Mouse (Mus musculus) MEL (cell line): Measurements from ENCODE around the gene Trank1. TPM values are rescaled to one million over a fixed set of nuclear protein-coding genes. Genes with fewer than 3 reads are reported as not detected.

Experiments
- DNase-seq: peaks from one replicate; pipeline ENCODE4 v3.0.0; 2011; ENCODE audit warnings: low read depth, low spot score
- H3K27ac ChIP-seq: 2 replicates; pipeline ENCODE4 v1.5.1; 2012; ENCODE audit warnings: low read depth, mild to moderate bottlenecking, control low read depth, low read length, moderate library complexity; ENCODE audit not compliant: control insufficient read depth
- H3K27me3 ChIP-seq, 2 experiments: fragments of 150-350 bp in 1 of 2; sonication (generic) in 1 of 2; 2 replicates each; pipeline ENCODE4 v1.6.1; 2012; ENCODE audit warnings: low read length in 2 of 2, mild to moderate bottlenecking in 2 of 2, improper control_type of control experiment in 1 of 2, moderate library complexity in 1 of 2; ENCODE audit not compliant: insufficient read depth in 2 of 2, control insufficient read depth in 1 of 2
- H3K36me3 ChIP-seq, 2 experiments: 2 replicates each; pipeline ENCODE4 v1.6.1; 2012 to 2014; ENCODE audit warnings: low read length in 2 of 2, improper control_type of control experiment in 1 of 2, inconsistent platforms in 1 of 2, mild to moderate bottlenecking in 1 of 2; ENCODE audit not compliant: insufficient read depth in 2 of 2, control insufficient read depth in 1 of 2
- H3K4me1 ChIP-seq, 2 experiments: fragments of 150-350 bp in 1 of 2; sonication (generic) in 1 of 2; 2 replicates each; pipeline ENCODE4 v1.6.1; 2012; ENCODE audit warnings: low read length in 2 of 2, improper control_type of control experiment in 1 of 2, mild to moderate bottlenecking in 1 of 2; ENCODE audit not compliant: insufficient read depth in 2 of 2, control insufficient read depth in 1 of 2
- H3K4me3 ChIP-seq, 2 experiments: fragments of 150-350 bp in 1 of 2; sonication (generic) in 1 of 2; 2 replicates each; pipeline ENCODE4 v1.5.1; 2012; ENCODE audit warnings: low read depth in 2 of 2, low read length in 2 of 2, mild to moderate bottlenecking in 2 of 2, moderate library complexity in 2 of 2, control low read depth in 1 of 2, improper control_type of control experiment in 1 of 2; ENCODE audit not compliant: control insufficient read depth in 1 of 2, insufficient read depth in 1 of 2
- H3K79me2 ChIP-seq: 2 replicates; pipeline ENCODE4 v1.6.1; 2012; ENCODE audit warnings: mild to moderate bottlenecking, low read length, moderate library complexity; ENCODE audit not compliant: control insufficient read depth, poor library complexity, insufficient read depth
- H3K9ac ChIP-seq: 2 replicates; pipeline ENCODE4 v1.6.1; 2012; ENCODE audit warnings: low read depth, mild to moderate bottlenecking, control low read depth, low read length, moderate library complexity; ENCODE audit not compliant: control insufficient read depth, poor library complexity, severe bottlenecking
- H3K9me3 ChIP-seq: fragments of 150-350 bp; sonication (generic); replicated peaks from 2 replicates; pipeline ENCODE4 v1.6.1; 2012; ENCODE audit warnings: mild to moderate bottlenecking, low read length, improper control_type of control experiment, moderate library complexity; ENCODE audit not compliant: insufficient read depth
- CHD1 ChIP-seq: IDR thresholded peaks from 2 replicates; pipeline ENCODE4 v1.6.1; 2012; ENCODE audit warnings: low read depth, mild to moderate bottlenecking, inconsistent platforms, low read length, improper control_type of control experiment
- CHD2 ChIP-seq: IDR thresholded peaks from 2 replicates; pipeline ENCODE4 v1.6.1; 2011; ENCODE audit warnings: low read length, improper control_type of control experiment
- EP300 ChIP-seq, 2 experiments: IDR thresholded peaks; 2 replicates each; pipeline ENCODE4 v1.6.1; 2011; ENCODE audit warnings: improper control_type of control experiment in 2 of 2, low read length in 2 of 2, low read depth in 1 of 2, mild to moderate bottlenecking in 1 of 2
- ETS1 ChIP-seq: IDR thresholded peaks from 2 replicates; pipeline ENCODE4 v1.6.1; 2012; ENCODE audit warnings: low read depth, mild to moderate bottlenecking, inconsistent platforms, low read length, improper control_type of control experiment, moderate library complexity
- HCFC1 ChIP-seq: IDR thresholded peaks from 2 replicates; pipeline ENCODE4 v1.6.1; 2012; ENCODE audit warnings: low read depth, mild to moderate bottlenecking, inconsistent platforms, low read length, improper control_type of control experiment, moderate library complexity
- JUND ChIP-seq: IDR thresholded peaks from 2 replicates; pipeline ENCODE4 v1.6.1; 2011; ENCODE audit warnings: low read depth, mild to moderate bottlenecking, improper control_type of control experiment, low read length
- KAT2A ChIP-seq: conservative IDR thresholded peaks from 2 replicates; pipeline ENCODE4 v1.6.1; 2012; ENCODE audit warnings: low read depth, low read length, improper control_type of control experiment, inconsistent platforms
- MAFK ChIP-seq: IDR thresholded peaks from 2 replicates; pipeline ENCODE4 v1.6.1; 2011; ENCODE audit warnings: low read depth, mild to moderate bottlenecking, low read length, improper control_type of control experiment, borderline replicate concordance
- MAX ChIP-seq: IDR thresholded peaks from 2 replicates; pipeline ENCODE4 v1.6.1; 2011; ENCODE audit warnings: low read length, improper control_type of control experiment
- MAZ ChIP-seq: IDR thresholded peaks from 2 replicates; pipeline ENCODE4 v1.6.1; 2012; ENCODE audit warnings: low read depth, mild to moderate bottlenecking, inconsistent platforms, low read length, improper control_type of control experiment
- MXI1 ChIP-seq: IDR thresholded peaks from 2 replicates; pipeline ENCODE4 v1.6.1; 2011; ENCODE audit warnings: mild to moderate bottlenecking, low read depth, low read length, improper control_type of control experiment
- MYB ChIP-seq: IDR thresholded peaks from 2 replicates; pipeline ENCODE4 v1.6.1; 2011; ENCODE audit warnings: mild to moderate bottlenecking, low read depth, low read length, improper control_type of control experiment
- MYC ChIP-seq: IDR thresholded peaks from 2 replicates; pipeline ENCODE4 v1.6.1; 2011; ENCODE audit warnings: low read depth, mild to moderate bottlenecking, low read length, improper control_type of control experiment, moderate library complexity
- NRF1 ChIP-seq: IDR thresholded peaks from 2 replicates; pipeline ENCODE4 v1.6.1; 2014; ENCODE audit warnings: low read depth, mild to moderate bottlenecking, inconsistent platforms, low read length, improper control_type of control experiment, moderate library complexity; ENCODE audit not compliant: poor library complexity, insufficient read depth, severe bottlenecking
- POLR2A ChIP-seq, 2 experiments: IDR thresholded peaks; 2 replicates each; pipeline ENCODE4 v1.6.1; 2011 to 2012; ENCODE audit warnings: low read length in 2 of 2, mild to moderate bottlenecking in 2 of 2, control low read depth in 1 of 2, improper control_type of control experiment in 1 of 2, low read depth in 1 of 2, moderate library complexity in 1 of 2; ENCODE audit not compliant: control insufficient read depth in 1 of 2, insufficient read depth in 1 of 2, poor library complexity in 1 of 2
- POLR2AphosphoS5 ChIP-seq: IDR thresholded peaks from 2 replicates; pipeline ENCODE4 v1.6.1; 2012; ENCODE audit warnings: low read depth, borderline replicate concordance, mild to moderate bottlenecking, inconsistent platforms, low read length, moderate library complexity, mixed read lengths
- RCOR1 ChIP-seq: IDR thresholded peaks from 2 replicates; pipeline ENCODE4 v1.6.1; 2012; ENCODE audit warnings: low read depth, mild to moderate bottlenecking, inconsistent platforms, low read length, improper control_type of control experiment
- SMC3 ChIP-seq: IDR thresholded peaks from 2 replicates; pipeline ENCODE4 v1.6.1; 2011; ENCODE audit warnings: low read depth, low read length, improper control_type of control experiment
- TCF12 ChIP-seq: IDR thresholded peaks from 2 replicates; pipeline ENCODE4 v1.6.1; 2014; ENCODE audit warnings: low read depth, mild to moderate bottlenecking, inconsistent platforms, low read length, improper control_type of control experiment, moderate library complexity
- USF1 ChIP-seq: IDR thresholded peaks from 2 replicates; pipeline ENCODE4 v1.6.1; 2014; ENCODE audit warnings: low read depth, mild to moderate bottlenecking, inconsistent platforms, low read length, improper control_type of control experiment, moderate library complexity
- USF2 ChIP-seq, 2 experiments: IDR thresholded peaks; 2 replicates each; pipeline ENCODE4 v1.6.1; 2011 to 2012; ENCODE audit warnings: improper control_type of control experiment in 2 of 2, low read length in 2 of 2, borderline replicate concordance in 1 of 2, inconsistent platforms in 1 of 2, low read depth in 1 of 2, mild to moderate bottlenecking in 1 of 2; ENCODE audit not compliant: insufficient read depth in 1 of 2
- ZC3H11A ChIP-seq: IDR thresholded peaks from 2 replicates; pipeline ENCODE4 v1.6.1; 2012; ENCODE audit warnings: low read depth, mild to moderate bottlenecking, inconsistent platforms, low read length, improper control_type of control experiment
- ZKSCAN1 ChIP-seq: IDR thresholded peaks from 2 replicates; pipeline ENCODE4 v1.6.1; 2012; ENCODE audit warnings: low read depth, mild to moderate bottlenecking, inconsistent platforms, low read length, improper control_type of control experiment, moderate library complexity
- ZNF384 ChIP-seq: IDR thresholded peaks from 2 replicates; pipeline ENCODE4 v1.6.1; 2012; ENCODE audit warnings: low read depth, mild to moderate bottlenecking, inconsistent platforms, low read length, improper control_type of control experiment
- polyA plus RNA-seq, 2 experiments: library from polyadenylated mRNA; stranded (reverse) in 1 of 2; unstranded in 1 of 2; fragments of >175 nt in 1 of 2; fragments of >200 nt in 1 of 2; gene quantifications; 2 replicates each; pipeline versions ENCODE4 v1.2.1 to v1.2.4; 2012; ENCODE audit warnings: low replicate concordance in 2 of 2, low read depth in 1 of 2; ENCODE audit not compliant: insufficient read length in 2 of 2, insufficient read depth in 1 of 2, missing spikeins in 1 of 2
- total RNA-seq: library from RNA; depleted of rRNA; stranded (reverse); fragments of 300-350 nt; gene quantifications from 2 replicates; pipeline ENCODE4 v1.2.3, GENCODE M21; 2012

Gene Trank1
- total and polyA plus RNA-seq, 3 experiments, result not detected

- TF ChIP-seq MAZ, result no peak
- TF ChIP-seq ZKSCAN1, result no peak
- TF ChIP-seq CHD1, result 0 out of 2 replicates have a peak, but pooled peaks have one; percentile 85
- no peak for TF ChIP-seq MYC
- peak; percentile 71 to 91 for TF ChIP-seq POLR2A (IDR thresholded peaks at IDR 0.05; ENCODE audit: control insufficient read depth in 1 of 2, insufficient read depth in 1 of 2, low read depth in 1 of 2, low read length in 2 of 2, poor library complexity in 1 of 2)
- TF ChIP-seq KAT2A, result peak; percentile 64; the same call in 1 of the 2 replicates
- peak; percentile 86 for TF ChIP-seq HCFC1
- no peak for TF ChIP-seq EP300 (IDR thresholded peaks at IDR 0.05; ENCODE audit: low read depth in 1 of 2, low read length in 2 of 2)
- peak; percentile 61 for TF ChIP-seq CHD2
- no peak for TF ChIP-seq JUND
- TF ChIP-seq ETS1, result peak; percentile 34; the same call in 1 of the 2 replicates
- TF ChIP-seq ZC3H11A, result no peak
- peak; percentile 4; the same call in 1 of the 2 replicates for TF ChIP-seq TCF12
- peak; percentile 91 for TF ChIP-seq NRF1
- no peak for TF ChIP-seq SMC3
- TF ChIP-seq MAFK, result no peak
- no peak for TF ChIP-seq USF2 (IDR thresholded peaks at IDR 0.05; ENCODE audit: borderline replicate concordance in 1 of 2, insufficient read depth in 1 of 2, low read depth in 1 of 2, low read length in 2 of 2)
- TF ChIP-seq RCOR1, result no peak
- TF ChIP-seq POLR2AphosphoS5, result no peak
- no peak for TF ChIP-seq USF1
Measured at GRCm38 (mm10) chr9:111271434-111272160, 39.9 kb upstream of the Trank1 start, which contains the start of the genes Mlh1 and Epm2aip1 (continued).

- peak overlapping the region; percentile 74 to 84 for H3K4me3 ChIP-seq
- peaks cover 0 to 47% of the 10 kb centered on the region in 2 experiments; a peak in 3 of 4 replicates for H3K36me3 ChIP-seq
- no peaks in the 10 kb centered on the region for H3K9me3 ChIP-seq
- peaks cover 47% of the 10 kb centered on the region for H3K79me2 ChIP-seq
- peak overlapping the region; percentile 90 for H3K9ac ChIP-seq
- peak overlapping the region; percentile 81 for H3K27ac ChIP-seq
- peak; percentile 68 for DNase-seq
- H3K27me3 ChIP-seq, result no peaks in the 10 kb centered on the region
- peaks cover 10 to 11% of the 10 kb centered on the region in 2 experiments for H3K4me1 ChIP-seq
- TF ChIP-seq ZNF384 (no peak), MXI1 (peak; percentile 11; the same call in 1 of the 2 replicates), MAX (0 out of 2 replicates have a peak, but pooled peaks have one; percentile 11), MYB (no peak)
Measured at GRCm38 (mm10) chr9:111272356-111272755, 39.2 kb upstream of the Trank1 start.
